17 mouse cellular contexts compared by ENCODE assay signal in the genomic region with DNA sequence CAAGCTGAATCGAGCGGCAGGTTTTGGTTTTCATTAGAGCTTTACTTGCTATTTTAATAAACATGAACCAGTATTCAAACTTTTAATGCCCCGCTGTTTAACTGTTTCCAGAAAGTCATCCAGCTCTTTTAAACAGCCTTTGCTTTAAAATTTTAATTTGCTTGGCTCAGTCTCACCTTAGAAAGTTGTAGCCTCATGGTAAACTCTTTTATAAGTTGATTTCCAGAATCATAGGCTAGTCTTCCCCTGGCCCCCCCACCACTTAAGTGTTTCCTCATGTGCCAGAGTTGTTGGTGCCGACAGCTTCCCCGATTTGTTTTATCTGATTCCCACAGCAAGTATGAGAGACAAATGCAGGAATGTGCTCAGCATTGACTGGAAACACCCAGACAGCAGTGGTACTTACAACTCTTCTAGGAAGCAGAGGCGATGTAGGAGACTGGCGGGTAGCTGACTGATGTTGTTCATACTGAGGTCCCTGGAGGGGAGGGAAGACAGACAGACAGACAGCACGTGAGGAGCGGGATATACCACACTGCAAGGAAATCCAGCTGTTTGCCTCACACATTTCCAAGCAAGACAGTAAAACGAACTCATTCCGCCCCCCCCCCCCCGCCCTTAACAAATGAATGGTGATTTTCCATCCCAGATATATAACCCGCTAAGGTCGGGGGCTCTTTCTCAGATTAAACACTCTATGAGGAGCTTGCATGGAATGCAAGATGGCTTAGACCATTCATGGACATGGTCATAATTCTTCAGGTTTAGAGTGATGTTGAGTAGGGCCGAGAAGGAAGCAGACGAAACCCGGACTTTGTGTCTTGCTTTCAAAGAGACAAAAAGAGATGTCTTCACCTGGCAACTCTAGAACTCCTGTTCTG. TPM values are rescaled to one million over a fixed set of nuclear protein-coding genes. Genes with fewer than 3 reads are reported as not detected.
DNase-seq lines count a peak whose midpoint lies in the region; ATAC-seq lines count a peak whose summit lies in the region.
"Had no signal": no experiment of that assay in that cellular context is flagged by ENCODE, and none has a peak within 500 bp of the region (broad histone marks: within the 10 kb centered on the region; RNA-seq: fewer than 3 reads in every experiment).

No protein-coding gene starts in this region.

- H3K4me1 ChIP-seq in forebrain, embryonic 10.5 days = peaks cover 33% of the 10 kb centered on the region
- H3K4me1 ChIP-seq in forebrain, embryonic 16.5 days (replicated peaks; ENCODE audit: control insufficient read depth, insufficient read depth, low read length) = no peaks in the 10 kb centered on the region; the same call in 1 of the 2 replicates
- 0 out of 2 replicates have a peak, but pooled peaks cover 4% of the 10 kb centered on the region for H3K4me1 ChIP-seq in hindbrain, embryonic 14.5 days (replicated peaks; ENCODE audit: control insufficient read depth, insufficient read depth, low read length)

- WGBS in forebrain, embryonic 10.5 days = 40% methylated on average over 17 of the region's 17 CpGs
- WGBS in forebrain, embryonic 16.5 days = 18% methylated on average over 17 of the region's 17 CpGs
- 39% methylated on average over 17 of the region's 17 CpGs for WGBS in hindbrain, embryonic 14.5 days

- no peaks in the 10 kb centered on the region for H3K9me3 ChIP-seq in forebrain, embryonic 10.5 days
- no peaks in the 10 kb centered on the region for H3K9me3 ChIP-seq in forebrain, embryonic 16.5 days (ENCODE audit: control insufficient read depth, low read length)
- no peaks in the 10 kb centered on the region for H3K9me3 ChIP-seq in hindbrain, embryonic 14.5 days (ENCODE audit: control insufficient read depth, low read length)
- H3K9me3 ChIP-seq: forebrain, embryonic 13.5 days had no signal

- no peak overlapping the region for H3K4me2 ChIP-seq in forebrain, embryonic 16.5 days (ENCODE audit: low read length)
- H3K4me2 ChIP-seq in hindbrain, embryonic 14.5 days (replicated peaks) = peak overlapping the region; percentile 15; the same call in 1 of the 2 replicates
- H3K4me2 ChIP-seq: forebrain, embryonic 13.5 days had no signal

- no peak overlapping the region for H3K9ac ChIP-seq in forebrain, embryonic 16.5 days (replicated peaks; ENCODE audit: low read depth, low read length)
- no peak overlapping the region for H3K9ac ChIP-seq in hindbrain, embryonic 14.5 days
- H3K9ac ChIP-seq: forebrain, embryonic 13.5 days had no signal

- H3K36me3 ChIP-seq in forebrain, embryonic 10.5 days (replicated peaks) = no peaks in the 10 kb centered on the region
- H3K36me3 ChIP-seq in forebrain, embryonic 16.5 days (ENCODE audit: control insufficient read depth, insufficient read depth) = no peaks in the 10 kb centered on the region
- no peaks in the 10 kb centered on the region for H3K36me3 ChIP-seq in hindbrain, embryonic 14.5 days (replicated peaks; ENCODE audit: control insufficient read depth, insufficient read depth)
- H3K36me3 ChIP-seq: G1E had no signal

- peaks cover 82% of the 10 kb centered on the region for H3K27me3 ChIP-seq in forebrain, embryonic 10.5 days (ENCODE audit: poor library complexity, severe bottlenecking)
- H3K27me3 ChIP-seq in forebrain, embryonic 16.5 days (replicated peaks; ENCODE audit: control insufficient read depth, insufficient read depth, low read length) = peaks cover 22% of the 10 kb centered on the region
- H3K27me3 ChIP-seq in hindbrain, embryonic 14.5 days (ENCODE audit: control insufficient read depth, insufficient read depth, low read length) = no peaks in the 10 kb centered on the region

- H3K27ac ChIP-seq in forebrain, embryonic 10.5 days = peak overlapping the region; percentile 51; the same call in 1 of the 2 replicates
- no peak overlapping the region for H3K27ac ChIP-seq in forebrain, embryonic 16.5 days (ENCODE audit: low read length)
- no peak overlapping the region for H3K27ac ChIP-seq in hindbrain, embryonic 14.5 days
- H3K27ac ChIP-seq: forebrain, embryonic 13.5 days; heart, adult 2 months; layer of hippocampus, adult 2 months; macrophage had no signal

- H3K4me3 ChIP-seq in forebrain, embryonic 10.5 days = peak overlapping the region; percentile 22
- no peak overlapping the region for H3K4me3 ChIP-seq in forebrain, embryonic 16.5 days (replicated peaks; ENCODE audit: low read length)
- no peak overlapping the region for H3K4me3 ChIP-seq in hindbrain, embryonic 14.5 days (replicated peaks; ENCODE audit: low read length)
- H3K4me3 ChIP-seq: forebrain, embryonic 13.5 days; heart, adult 2 months; layer of hippocampus, adult 2 months had no signal

- DNase-seq in forebrain, embryonic 10.5 days (ENCODE audit: extremely low spot score, low spot score) = peak; percentile 26
- DNase-seq in embryo, embryonic 11.5 days (ENCODE audit: low read depth, low spot score) = peak; percentile 22
- no peak for DNase-seq in hindbrain, embryonic 14.5 days (ENCODE audit: low spot score)
- DNase-seq in neural tube, embryonic 10.5 days (ENCODE audit: extremely low spot score, low spot score) = peak; percentile 32
- no peak for DNase-seq in natural killer cell, adult 2 months (ENCODE audit: low spot score in 2 of 2)
- no peak for DNase-seq in cerebellum, postnatal 10 days
- DNase-seq in layer of hippocampus, adult 9-10 months (ENCODE audit: low spot score) = no peak
- DNase-seq: adrenal gland, postnatal 10 days; cerebellum, adult 18-20 months; heart, adult 2 months; heart, postnatal 4 days had no signal

- ATAC-seq in forebrain, embryonic 16.5 days = no peak
- ATAC-seq in hindbrain, embryonic 14.5 days (ENCODE audit: low FRiP score) = no peak
- ATAC-seq: forebrain, embryonic 13.5 days had no signal

RNA-seq across cellular contexts. Expression of gene A930009A15Rik, which starts 49.3 kb away (rescaled TPM):
- not detected in 2 replicates for polyA plus RNA-seq in forebrain, embryonic 10.5 days (2016; fragmentation: Nextera tagmentation; extraction: Ambion mirVana)
- 0.22 TPM in 1 of 2 replicates, not detected in the other for polyA plus RNA-seq in forebrain, embryonic 16.5 days (2015; fragmentation: Nextera tagmentation; extraction: Ambion mirVana)
- 0.39 and 0.42 TPM in 2 replicates for polyA plus RNA-seq in hindbrain, embryonic 14.5 days (2014; fragmentation: Nextera tagmentation; extraction: Ambion mirVana)
- polyA plus RNA-seq: G1E; heart, adult 2 months; liver, adult 2 months; macrophage had no signal

Comparison
In these comparisons a context has a peak if more than half of its experiments do, and no peak if none do; other contexts are left out.
1. DNase-seq: peak in forebrain, embryonic 10.5 days (single experiment), embryo, embryonic 11.5 days (single experiment) and neural tube, embryonic 10.5 days (single experiment); none in hindbrain, embryonic 14.5 days (single experiment), natural killer cell, adult 2 months (0 of 2), cerebellum, postnatal 10 days (0 of 2) and layer of hippocampus, adult 9-10 months (single experiment).